Mouse (Mus musculus): ENCODE data around the gene Tbc1d2.

Tbc1d2 gene

DNA sequence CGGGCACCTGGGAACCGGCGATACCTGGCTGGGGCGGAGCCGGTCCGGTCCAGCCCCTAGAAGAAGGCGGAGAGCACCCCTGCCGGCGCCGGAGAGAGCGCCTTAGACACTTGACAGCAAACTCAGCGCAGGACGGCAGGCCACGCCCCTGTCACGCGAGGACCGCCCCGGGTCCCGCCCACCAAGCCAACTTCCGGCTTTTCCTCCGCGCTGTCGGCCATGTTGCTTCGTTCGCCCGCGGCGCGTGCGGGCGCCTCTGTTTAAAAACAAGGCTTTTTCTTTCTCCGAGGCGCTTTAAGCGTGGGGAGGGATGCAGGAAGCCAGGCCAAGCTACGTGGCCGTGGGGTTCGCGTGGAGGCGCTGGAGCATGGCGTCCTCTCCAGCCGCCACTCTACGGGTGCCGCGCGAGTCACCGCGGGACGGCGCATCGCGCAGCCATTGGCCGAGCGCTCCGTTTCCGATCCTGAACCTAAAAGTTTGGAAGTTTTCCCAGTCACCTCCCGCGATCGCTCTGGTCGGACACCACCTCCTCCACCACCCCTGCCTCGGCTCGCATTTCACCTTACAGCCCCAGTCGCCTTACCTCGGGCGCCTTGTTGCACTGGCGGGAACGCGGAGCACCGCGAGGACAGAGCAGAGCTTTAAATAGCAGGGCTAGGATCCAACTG is at the start of gene Tbc1d2:
Gene Tbc1d2, minus strand, starts transcription at position 124 of the 668 bp plus-strand sequence.
- peak; percentile 93 for DNase-seq

DNA sequence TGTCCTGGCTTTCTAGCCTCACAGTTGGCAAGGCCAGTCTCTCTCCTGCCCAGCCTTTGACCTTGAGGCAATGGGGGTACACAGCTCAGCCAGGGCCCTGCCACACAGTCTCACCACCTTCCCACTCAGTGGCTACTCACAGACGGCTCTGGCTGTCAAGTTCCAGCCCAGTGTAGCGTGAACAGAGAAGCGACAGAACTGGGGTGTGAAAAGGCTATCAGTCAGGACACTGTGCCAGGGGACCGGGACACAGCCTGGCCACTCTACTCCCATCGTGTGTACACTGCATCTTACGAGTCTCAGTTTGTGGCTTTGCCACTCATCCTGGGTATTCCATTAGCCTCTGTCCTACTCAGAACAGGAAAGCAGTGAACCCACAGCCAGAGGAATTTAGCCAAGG is 46.5 kb upstream of the Tbc1d2 start:
- DNase-seq: no peak

DNA sequence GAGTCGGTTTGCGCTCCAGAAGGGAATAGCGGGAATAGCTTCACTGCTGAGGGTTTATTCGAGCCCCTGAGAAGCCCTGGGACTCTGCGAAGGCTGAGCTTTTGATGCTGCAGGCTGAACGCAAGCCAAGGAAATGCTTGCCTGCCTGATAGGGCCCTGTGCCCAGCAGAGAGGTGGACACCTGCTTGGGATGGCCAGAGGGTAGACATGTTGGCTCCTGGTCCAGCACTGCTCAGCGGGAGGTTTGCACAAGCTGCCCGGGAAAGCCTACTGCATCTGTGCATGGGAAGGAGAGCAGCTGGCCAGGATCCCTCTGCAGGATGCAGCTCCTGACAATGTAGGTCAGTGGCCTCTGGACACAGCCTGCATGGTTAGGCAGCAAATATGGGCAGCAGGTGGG is 40.6 kb upstream of the Tbc1d2 start:
- DNase-seq: peak; percentile 95

DNA sequence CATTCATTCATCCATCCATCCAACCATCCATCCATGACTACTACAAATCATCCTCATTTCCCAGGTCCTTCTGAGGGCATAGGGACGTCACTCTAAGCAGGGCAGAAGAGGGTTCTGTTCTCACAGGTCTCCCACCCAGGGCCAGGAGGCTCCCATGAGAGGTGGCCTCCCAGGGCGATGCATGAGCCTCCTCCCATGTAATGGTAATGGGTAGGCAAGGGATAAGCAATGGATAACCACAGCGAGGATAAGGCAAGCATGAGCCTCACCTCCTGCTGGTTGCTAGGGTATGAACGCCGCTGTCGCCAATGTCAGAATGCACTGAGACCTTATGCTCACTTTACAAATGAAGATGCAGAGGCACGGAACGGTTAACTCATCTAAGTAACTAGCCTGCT is 40.0 kb upstream of the Tbc1d2 start:
- peak; percentile 58 for DNase-seq

DNA sequence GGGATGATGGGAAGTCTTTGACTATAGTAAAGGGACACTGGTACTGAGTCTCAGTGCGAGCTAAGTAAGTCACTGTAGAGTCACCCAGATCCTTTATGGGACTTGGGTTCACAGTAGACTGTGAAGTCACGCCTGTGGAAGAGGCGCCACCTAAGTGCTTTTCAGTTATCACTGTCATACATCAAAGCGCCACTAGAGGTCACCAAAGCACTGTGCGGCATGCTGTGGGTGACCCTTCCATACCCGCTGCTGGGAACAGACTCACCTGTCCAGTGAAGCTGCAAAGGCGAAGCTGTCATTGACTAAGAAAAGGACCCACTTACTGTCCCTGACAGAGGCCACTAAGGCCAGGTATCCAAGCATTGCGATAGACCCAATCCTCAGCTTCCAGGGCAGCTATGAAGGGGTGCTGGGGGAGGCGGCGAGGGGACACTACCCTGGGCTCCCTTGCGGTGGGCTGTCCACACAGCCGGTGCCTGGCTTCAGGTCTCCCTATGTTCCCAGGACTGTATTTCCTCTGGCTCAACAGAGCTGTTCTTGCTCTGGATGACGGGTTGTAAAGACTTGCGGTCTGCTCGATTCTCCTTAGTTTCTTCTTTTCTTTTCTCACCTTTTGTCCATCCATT is 39.5 kb upstream of the Tbc1d2 start:
- DNase-seq: peak; percentile 79

DNA sequence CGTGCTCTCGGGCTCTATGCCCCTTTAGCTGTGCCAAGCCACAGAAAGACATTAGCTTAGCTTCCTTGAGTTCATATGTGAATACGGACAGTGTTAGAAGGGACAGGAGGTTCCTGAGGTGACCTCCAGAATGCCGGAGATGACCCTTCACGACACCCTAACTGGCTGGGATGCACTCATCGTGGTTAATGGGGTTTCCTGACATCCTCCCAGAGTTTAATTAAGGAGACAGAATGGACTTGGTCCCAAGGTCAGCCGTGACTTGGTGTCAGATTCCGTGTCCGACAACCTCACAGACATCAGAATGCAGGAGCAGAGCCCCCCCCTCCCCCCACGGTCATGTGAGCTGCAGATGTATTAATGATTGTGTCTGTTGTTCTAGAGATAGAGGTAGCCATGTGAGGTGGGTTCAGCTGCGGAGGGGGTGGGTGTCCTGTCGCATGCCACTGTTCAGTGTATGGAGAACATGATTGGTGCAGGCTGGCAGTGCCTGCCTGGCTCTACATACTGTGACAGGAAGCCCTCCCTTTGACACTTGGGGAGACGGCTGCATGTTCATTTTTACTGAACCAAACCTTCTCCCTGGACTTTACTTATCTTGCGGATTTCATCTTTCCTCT is 38.3 kb upstream of the Tbc1d2 start:
- DNase-seq: no peak

DNA sequence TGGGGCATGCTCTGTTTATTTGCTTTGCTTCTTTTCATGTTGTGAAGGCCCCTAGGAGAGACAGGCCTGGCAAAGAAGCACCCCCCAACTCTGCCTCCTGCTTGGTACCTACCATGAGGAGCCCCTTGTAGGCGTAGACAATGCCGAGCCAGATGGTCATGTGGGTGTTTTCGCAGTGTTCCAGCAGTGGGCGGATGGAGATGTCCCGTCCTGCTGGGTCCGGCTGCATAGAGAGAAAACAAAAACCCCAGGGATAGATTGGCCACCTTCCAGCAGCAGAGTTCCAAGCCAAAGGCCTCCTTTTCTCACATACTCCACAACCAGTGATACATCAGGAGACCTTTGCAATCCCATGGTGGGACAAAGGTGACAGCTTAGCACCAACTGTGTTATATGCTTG is 34.2 kb upstream of the Tbc1d2 start:
- DNase-seq: peak; percentile 72

DNA sequence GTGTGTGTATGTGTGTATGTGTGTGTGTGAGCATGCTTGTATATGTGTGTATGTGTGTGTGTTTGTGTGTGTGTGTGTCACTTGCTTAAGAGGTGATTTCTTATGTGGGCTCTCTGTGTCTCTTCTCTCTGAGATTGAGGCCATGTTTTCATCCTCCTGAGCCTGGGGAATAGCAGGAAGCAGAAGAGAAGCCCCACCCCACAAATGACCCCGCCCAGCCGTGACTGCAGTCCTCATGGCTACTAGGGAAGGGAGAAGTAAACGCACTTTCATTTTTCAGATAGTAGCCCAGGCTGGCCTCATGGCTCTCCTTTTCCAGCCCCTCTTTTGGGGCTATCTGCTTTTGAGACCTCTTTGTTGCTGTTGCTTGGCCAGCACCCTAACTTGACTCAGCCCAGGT is 26.6 kb upstream of the Tbc1d2 start:
- no peak for DNase-seq

DNA sequence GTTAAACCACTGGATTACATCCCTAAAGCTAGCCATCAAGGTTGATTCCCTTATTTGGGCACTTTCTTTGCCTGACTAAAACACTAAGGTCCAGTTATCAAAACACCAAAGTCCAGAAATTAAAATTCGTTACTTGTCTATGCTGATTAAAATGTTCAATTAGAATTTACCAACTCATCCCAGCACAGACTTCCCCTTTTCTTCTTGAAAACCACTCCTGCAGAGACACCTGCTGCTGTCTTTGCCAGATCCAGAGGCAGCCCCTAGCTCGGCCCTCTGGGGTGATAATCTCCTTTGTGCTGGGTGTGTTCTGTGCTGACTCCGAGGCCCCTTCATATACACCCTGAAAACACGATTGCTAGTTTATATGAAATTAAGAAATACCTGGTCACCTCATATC is 26.0 kb upstream of the Tbc1d2 start:
- DNase-seq: no peak

DNA sequence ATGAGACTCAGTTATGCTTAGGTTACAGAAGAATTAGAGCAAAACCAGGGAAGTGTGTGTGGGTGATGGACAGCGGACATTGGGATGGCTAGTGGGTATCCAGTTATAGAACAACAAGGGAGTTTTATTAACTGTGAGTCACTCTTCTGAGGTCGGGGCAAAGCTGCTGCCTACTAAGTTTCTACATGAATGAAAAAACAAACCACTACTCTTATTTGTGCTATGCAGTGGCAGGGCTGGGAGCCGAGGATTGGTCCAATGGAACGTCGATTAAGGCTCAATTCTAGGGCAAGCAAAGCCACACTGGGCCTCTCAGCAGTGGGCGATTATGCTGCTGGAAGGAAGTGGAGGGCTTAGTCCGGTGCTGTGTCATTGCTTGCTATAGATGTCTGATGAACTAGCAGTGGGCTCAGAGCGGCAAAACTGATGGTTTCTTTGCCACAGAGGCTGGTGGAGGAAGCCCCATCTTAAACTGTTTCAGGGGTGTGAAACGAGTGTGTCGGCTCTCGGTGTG is 25.3 kb upstream of the Tbc1d2 start:
- no peak for DNase-seq

DNA sequence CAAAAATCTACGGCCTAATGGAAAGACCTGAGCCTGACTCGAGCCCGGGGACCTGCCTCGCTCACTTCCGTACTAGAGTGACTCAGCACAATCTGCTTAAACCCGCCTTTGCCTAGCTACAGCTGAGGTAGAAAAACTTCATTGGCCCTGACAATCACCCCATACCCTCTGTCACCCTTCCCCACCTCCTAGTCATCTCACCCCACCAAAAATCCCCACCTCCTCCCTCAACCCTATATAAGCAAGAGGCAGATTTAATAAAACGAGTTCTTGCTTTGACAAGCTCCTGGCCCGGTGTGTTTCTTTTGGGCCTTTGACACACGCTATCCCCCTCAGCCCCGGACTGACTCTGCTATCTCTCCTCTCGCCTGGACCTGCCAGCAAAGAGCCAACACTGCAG is 18.6 kb upstream of the Tbc1d2 start:
- no peak for DNase-seq

DNA sequence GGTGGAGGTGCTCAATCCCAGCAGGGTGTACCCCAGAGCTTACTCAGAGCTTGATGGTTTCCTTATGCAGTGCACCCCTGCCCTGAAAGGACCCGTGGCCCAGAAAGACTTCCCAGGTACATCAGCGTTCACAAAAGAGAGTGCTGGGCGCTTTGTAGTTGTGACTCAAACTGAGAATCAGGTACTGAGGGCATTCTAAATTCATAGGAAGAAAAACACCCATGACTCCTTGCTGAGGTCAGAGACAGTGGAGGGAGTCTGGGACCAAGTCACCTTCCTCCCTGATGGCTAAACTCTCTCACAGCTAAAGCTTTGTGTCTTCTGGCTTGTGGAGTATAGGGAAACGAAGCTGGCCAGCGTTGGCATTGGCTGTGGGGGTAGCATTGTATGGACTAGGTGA is 16.4 kb upstream of the Tbc1d2 start:
- DNase-seq: no peak

DNA sequence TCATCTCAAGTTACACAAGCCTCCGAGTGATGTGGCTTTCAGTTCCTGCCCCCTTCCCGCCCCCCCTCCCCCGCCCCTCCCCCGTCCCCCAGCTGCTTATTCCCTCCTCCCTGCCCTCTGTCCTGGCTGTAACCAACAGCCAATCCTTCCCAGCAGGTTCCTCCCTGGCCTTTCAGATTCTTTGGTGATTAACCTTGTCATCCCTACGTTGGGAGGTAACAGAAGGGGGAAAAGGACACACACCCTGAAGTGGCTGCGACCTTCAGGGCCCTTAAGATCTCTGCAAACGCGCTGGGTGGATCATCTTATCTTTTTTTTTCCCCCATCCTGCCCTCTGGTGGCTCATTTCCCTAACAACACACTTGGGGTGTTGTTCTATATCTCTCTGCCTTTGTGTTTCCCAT is 15.4 kb upstream of the Tbc1d2 start:
- no peak for DNase-seq

DNA sequence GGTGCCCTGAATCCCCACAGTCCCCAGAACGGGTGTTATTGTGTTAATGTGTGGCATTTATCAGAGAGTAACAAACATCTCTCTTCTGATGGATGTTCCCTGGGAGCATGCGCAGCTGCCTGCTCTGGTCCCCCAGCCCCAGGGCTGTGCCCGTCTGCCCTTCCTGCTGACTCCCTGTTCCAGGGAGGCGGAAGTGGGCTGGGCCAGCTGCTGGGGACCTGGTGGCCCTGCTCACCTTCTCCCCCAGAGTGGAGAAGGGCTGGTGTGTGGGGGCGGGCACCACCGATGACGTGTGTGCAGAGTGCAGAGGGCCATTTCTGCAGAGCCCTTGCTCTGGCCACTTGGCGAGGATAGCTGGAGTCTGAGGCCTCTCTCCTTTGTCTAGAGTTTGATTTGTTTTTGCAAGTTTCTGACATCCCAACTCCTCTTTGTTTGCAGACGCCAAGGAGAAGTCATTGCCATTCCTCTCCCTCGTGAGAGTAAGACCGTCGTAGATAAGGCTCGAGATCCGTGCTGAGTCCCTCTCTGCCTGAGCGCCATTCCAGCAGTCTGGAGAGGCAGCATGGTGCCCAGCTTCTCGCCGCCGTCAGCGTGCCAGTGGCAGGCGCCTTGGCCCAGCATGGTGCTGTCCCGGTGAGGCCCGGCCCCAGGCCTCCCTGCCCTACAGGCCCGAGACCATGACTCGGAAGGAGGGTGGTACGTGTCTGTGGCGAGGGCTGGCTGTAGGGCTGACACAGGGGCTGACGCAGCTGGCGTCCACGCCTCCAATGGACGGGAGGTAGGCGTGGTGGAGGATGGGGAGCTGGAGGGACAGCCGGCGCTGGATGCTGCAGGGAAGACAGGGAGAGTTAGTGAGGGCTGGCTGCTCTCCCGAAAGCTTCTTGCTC is 14.4 kb upstream of the Tbc1d2 start:
- no peak for DNase-seq

DNA sequence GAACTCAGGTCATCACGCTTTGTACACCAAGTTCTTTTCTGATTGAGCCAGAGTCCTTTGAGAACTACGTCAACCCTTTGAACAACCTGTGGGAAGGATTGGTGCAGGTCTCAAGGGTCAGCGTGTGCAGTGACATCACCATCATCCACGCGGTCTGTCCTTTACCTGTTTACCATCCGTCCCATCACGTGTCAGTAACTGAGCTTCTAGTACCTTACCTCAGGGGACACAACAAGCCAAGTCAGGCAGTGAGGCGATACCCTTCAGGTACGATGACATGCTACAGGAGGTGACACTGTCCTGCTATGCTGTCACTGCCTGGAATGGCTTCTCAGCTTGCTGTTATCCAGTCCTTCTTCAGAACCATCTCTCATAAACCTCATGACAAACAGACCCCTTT is 11.4 kb upstream of the Tbc1d2 start:
- no peak for DNase-seq

DNA sequence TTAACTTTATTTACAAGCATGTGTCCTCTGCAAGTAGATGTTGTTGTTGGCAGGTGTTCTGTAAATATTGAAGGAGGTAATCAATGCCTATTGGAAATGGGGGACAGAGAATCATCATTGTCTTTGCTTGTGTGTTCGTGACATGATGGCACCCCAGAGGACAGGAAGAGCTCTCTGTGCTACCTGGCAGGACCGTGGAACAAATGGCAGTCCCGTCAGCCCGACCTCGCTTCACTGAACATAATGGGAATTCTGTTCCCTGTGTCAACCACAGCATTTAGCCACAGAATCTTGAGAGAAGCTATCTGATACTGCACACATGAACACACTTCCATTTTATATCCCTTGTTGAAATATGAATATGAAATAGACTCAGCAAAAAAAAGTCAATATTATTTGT is 8.9 kb upstream of the Tbc1d2 start:
- DNase-seq: no peak

DNA sequence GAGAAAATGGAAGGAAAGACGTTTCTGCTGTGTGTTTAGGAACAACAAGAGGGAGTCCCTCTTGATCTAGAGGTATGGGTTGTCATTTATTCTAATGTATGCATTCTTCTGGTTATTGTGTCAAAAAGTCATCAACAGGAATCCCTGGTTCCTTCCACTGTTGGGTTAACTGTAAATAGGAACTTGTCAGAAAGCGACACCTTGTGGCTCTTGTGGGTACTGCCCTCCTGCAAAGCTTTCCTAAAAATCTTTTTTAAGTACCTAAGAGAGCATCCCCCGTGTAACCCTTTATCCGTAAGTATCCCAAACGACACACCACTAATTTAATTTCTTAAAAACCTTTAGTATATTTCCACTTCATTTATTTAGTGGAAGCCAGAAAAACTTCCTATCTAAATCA is 7.1 kb upstream of the Tbc1d2 start:
- peak; percentile 50 for DNase-seq

DNA sequence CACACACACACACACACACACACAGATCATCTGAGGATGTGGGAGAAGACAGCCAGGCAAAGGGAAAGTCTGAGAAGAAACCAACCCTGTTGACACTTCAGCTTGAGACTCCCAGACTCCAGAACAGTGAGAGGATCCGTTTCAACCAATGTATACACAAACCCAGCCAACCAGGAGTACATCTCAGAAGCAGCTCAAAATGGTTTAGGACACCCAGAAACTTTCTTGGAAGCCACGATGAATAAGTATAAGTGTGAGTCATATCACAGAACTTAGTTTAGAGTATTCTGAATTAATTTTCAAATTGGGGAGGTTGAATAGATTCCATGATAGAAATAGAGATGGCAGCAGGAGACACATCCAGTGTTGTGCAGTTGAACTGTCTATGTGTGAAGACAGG is 5.9 kb upstream of the Tbc1d2 start:
- DNase-seq: no peak

DNA sequence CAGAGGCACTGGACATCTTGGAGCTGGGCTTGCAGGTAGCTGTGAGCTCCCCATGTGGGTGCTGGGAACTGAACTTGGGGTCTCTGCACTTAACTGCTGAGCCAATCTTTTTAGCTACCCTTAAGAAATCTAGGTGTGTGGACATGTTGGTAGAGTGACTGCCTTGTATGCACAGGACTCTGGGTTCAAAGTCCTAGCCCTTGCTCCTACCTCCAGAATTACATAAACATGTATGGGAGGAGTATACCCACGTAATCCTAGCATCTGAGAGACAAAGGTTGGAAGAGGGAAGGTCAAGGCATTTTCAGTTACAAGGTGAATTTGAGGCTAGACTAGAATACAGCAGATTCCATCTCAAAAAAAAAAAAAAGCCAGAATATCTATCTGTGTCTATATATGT is 5.3 kb upstream of the Tbc1d2 start:
- DNase-seq: no peak

DNA sequence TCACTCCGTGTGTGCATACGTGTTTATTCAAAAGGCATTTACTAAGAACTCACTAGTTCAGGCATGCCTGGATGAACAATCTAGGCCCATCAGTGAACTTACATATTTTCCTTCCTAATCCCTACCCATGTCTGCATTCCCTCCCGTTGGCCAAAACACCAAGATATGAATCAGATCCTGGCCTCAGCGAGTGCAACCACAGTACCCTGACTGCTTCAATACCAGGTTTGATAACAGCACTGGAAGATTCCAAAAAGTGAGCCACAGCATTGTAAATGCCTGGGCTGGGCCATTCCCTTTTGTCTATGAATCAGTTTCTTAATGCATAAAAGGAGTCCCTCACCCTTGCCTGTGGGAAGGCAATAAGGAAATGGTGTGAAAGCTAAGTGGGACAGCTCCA is 848 bp downstream of the Tbc1d2 start:
- DNase-seq: no peak

DNA sequence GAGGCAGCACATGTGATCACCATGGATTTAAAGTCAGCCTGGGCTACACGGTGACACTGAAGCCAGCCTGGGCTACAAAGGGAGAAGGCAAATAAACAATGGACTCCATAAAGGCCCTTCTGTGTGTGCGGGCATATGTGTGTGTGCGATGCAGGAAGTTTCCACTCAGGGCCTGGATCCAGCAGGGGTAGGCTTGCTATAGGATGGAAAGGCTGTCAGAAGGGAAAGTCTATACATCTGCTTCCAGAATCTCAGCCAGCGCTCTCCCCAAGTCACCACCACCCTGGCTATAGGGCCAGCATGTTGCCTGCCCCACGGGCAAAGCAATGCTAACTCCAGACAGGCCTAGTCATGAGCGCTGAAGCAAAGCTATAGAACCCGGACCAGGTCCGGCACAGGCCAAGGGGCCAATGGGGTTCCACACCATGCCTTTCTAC is 6.3 kb downstream of the Tbc1d2 start:
- no peak for DNase-seq

DNA sequence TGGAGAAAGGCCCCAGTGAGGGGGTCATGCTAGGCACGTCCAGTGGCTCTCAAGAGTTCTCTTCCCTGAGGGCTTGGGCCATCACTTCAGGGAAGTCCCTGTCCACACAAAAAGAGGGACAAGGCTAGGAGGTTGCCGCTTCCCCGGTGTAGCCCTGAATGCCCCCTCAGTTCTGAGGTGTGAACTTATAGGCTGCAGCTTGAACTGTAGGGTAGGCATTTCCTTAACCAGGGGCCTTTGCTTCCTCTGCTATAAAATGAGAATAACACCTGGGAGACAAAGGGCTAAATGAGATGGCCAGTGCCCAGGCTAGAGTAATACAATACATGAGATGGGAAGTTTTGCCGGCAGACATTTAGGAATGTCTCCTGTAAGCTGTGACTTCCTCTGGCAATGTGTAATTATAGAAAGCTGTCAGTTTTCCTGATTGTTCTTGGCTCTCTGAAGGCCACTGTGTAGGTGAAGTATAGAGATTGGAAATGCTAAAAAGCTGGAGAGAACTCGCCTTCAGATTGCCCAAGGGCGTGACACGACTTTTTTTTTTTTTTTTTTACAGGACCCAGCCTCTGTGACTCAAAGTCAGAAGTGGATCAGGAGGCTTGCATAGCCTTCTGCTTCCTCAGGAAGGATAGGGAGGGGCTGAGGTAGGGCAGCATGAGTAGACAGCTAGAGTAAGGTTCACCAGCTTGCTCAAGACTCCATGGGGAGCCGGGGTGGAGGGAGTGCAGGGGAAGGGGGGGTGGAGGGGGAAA is 6.9 kb downstream of the Tbc1d2 start:
- DNase-seq: no peak

DNA sequence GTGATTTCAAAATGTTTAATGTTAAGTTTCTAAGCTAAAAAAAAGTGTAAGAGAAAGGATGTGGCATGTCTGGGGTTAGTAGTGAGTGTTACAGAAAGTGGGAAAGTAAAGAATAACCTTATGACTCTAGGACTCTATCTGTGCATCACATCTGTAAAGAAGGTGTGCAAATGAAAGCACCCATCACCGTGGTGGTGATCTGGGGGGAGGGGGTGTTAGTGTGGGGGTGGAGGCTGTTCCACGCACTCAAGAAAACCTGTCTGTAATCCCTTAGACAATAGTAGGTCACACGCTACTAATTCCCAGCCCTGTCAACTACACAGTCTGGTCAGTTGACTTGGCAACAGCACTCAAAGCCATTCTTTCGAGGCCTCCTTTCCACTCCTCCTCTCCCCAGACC is 8.7 kb downstream of the Tbc1d2 start:
- DNase-seq: no peak
